Mouse (Mus musculus) gastrocnemius, adult 2 months (tissue): ENCODE results near the gene Olfr1185-ps1. TPM values are rescaled to one million over a fixed set of nuclear protein-coding genes. Genes with fewer than 3 reads are reported as not detected.
"Not testable (repeated sequence)": the region's sequence is repeated elsewhere in the genome, so short reads cannot be mapped to it uniquely, and the experiment has no call there.

Experiments used
- DNase-seq: peaks from one replicate; pipeline ENCODE4 v3.0.0; 2022
- H3K27ac ChIP-seq: fragments of 200-600 bp; 2 replicates; pipeline ENCODE4 v1.8.1; 2022; ENCODE audit warnings: mild to moderate bottlenecking
- H3K4me3 ChIP-seq: fragments of 200-600 bp; 2 replicates; pipeline ENCODE4 v1.8.1; 2022; ENCODE audit warnings: mild to moderate bottlenecking, moderate library complexity
- CTCF ChIP-seq: fragments of 200-600 bp; IDR thresholded peaks from 2 replicates; pipeline ENCODE4 v1.8.1; 2022; ENCODE audit warnings: antibody characterized with exemption, mild to moderate bottlenecking, moderate library complexity
- intact Hi-C: fragments of 180-260 bp; cut with DNase I; formaldehyde crosslinking; loops from one replicate; pipeline ENCODE4 v1.15.1; 2025
- long read RNA-seq, 2 experiments: library from polyadenylated mRNA; stranded (forward); transcript quantifications; one replicate each; pipeline ENCODE4 v2.0.0; 2021
- total RNA-seq, 2 experiments: library from RNA; stranded (reverse); gene quantifications; 2 replicates each; pipeline ENCODE4 v1.2.3; 2021

Olfr1185-ps1 gene
- not detected for total RNA-seq
- long read RNA-seq, experiment 1: 0 reads
- long read RNA-seq, experiment 2: 0 reads

- intact Hi-C loops: no loop called here
- no peak for TF ChIP-seq CTCF
- Histone ChIP-seq H3K27ac (no peak within 1 kb of the TSS), H3K4me3 (no peak within 1 kb of the TSS)
- DNase-seq: no peak
These were observed at the start of gene Olfr1185-ps1 for GRCm38 (mm10) chr2:88493020-88493419. Gene Olfr1185-ps1 (plus strand): TSS chr2:88493320.

- no peak for DNase-seq
- Histone ChIP-seq H3K4me3 (no peak within 1 kb of the TSS), H3K27ac (no peak within 1 kb of the TSS)
- no peak for TF ChIP-seq CTCF
- intact Hi-C loops: no loop called here
These were observed 44.1 kb upstream of the Olfr1185-ps1 start, which contains the start of gene Gm13757 for GRCm38 (mm10) chr2:88449031-88449430. Gene Gm13757 (minus strand): TSS chr2:88449131.

- H3K4me3 ChIP-seq, DNase-seq, H3K27ac ChIP-seq, intact Hi-C loops: not testable (repeated sequence)
These were observed 38.6 kb upstream of the Olfr1185-ps1 start, which contains the start of gene Olfr1183 for GRCm38 (mm10) chr2:88454567-88454966. Gene Olfr1183 (plus strand): TSS chr2:88454867.

GRCm38 (mm10) chr2:88483298-88483697 is 9.8 kb upstream of the Olfr1185-ps1 start, which contains the start of gene Olfr1184:
Gene Olfr1184 (plus strand): TSS chr2:88483598.
- no peak for TF ChIP-seq CTCF
- no peak within 1 kb of the TSS for H3K4me3 ChIP-seq
- no peak for DNase-seq
- no peak within 1 kb of the TSS for H3K27ac ChIP-seq
- intact Hi-C loops: no loop called here

GRCm38 (mm10) chr2:88518251-88518650 is 25.1 kb downstream of the Olfr1185-ps1 start, which contains the start of gene Olfr1186:
Gene Olfr1186 (plus strand): TSS chr2:88518551.
- TF ChIP-seq CTCF: no peak
- intact Hi-C loops: no loop called here
- DNase-seq: no peak

GRCm38 (mm10) chr2:88525720-88526119 is 32.6 kb downstream of the Olfr1185-ps1 start:
- TF ChIP-seq CTCF: no peak
- Histone ChIP-seq H3K27ac (no peak overlapping the region), H3K4me3 (no peak overlapping the region)
- DNase-seq: no peak
- intact Hi-C loops: no loop called here

More at GRCm38 (mm10) chr2:88518251-88518650, 25.1 kb downstream of the Olfr1185-ps1 start, which contains the start of gene Olfr1186:
- Histone ChIP-seq H3K4me3 (no peak within 1 kb of the TSS), H3K27ac (no peak within 1 kb of the TSS)

Other genes starting within 250 kb of the Olfr1185-ps1 start
- gene Olfr1173, start 213.4 kb upstream of the Olfr1185-ps1 start, total RNA-seq: not detected
- gene Olfr1174-ps, start 178.2 kb upstream of the Olfr1185-ps1 start, total RNA-seq: not detected
- gene Olfr1175-ps, start 166.1 kb upstream of the Olfr1185-ps1 start, total RNA-seq: not detected
- gene Olfr1176, start 156.6 kb upstream of the Olfr1185-ps1 start, total RNA-seq: not detected
- gene Olfr1177-ps, start 146.8 kb upstream of the Olfr1185-ps1 start, total RNA-seq: not detected
- not detected for gene Olfr1178, start 106.3 kb upstream of the Olfr1185-ps1 start, total RNA-seq
- not detected for gene Olfr1179, start 86.9 kb upstream of the Olfr1185-ps1 start, total RNA-seq
- not detected for gene Olfr1180, start 74.2 kb upstream of the Olfr1185-ps1 start, total RNA-seq
- gene Olfr1181, start 67.1 kb upstream of the Olfr1185-ps1 start, total RNA-seq: not detected
- not detected for gene Gm13757, start 44.2 kb upstream of the Olfr1185-ps1 start, total RNA-seq
- gene Olfr1183, start 38.5 kb upstream of the Olfr1185-ps1 start, total RNA-seq: not detected
- not detected for gene Olfr1184, start 9.7 kb upstream of the Olfr1185-ps1 start, total RNA-seq
- not detected for gene Olfr1186, start 25.2 kb downstream of the Olfr1185-ps1 start, total RNA-seq
- not detected for gene Olfr1188, start 63.6 kb downstream of the Olfr1185-ps1 start, total RNA-seq
- not detected for gene Olfr1189, start 93.1 kb downstream of the Olfr1185-ps1 start, total RNA-seq
- not detected for gene Olfr1191-ps1, start 147.2 kb downstream of the Olfr1185-ps1 start, total RNA-seq
- not detected for gene Olfr1192-ps1, start 155.2 kb downstream of the Olfr1185-ps1 start, total RNA-seq
- not detected for gene Olfr1193, start 182.3 kb downstream of the Olfr1185-ps1 start, total RNA-seq
- gene Olfr1195, start 195.9 kb downstream of the Olfr1185-ps1 start, total RNA-seq: not detected
- not detected for gene Olfr1196, start 211.3 kb downstream of the Olfr1185-ps1 start, total RNA-seq
- gene Olfr1197, start 239.0 kb downstream of the Olfr1185-ps1 start, total RNA-seq: not detected